Mouse (Mus musculus) liver, embryonic 11.5 days (tissue): Measurements from ENCODE around the gene Zfp872. TPM values are rescaled to one million over a fixed set of nuclear protein-coding genes. Genes with fewer than 3 reads are reported as not detected.
A peak's percentile ranks its signal among the peaks of the same experiment; 100 is the strongest.

Experiments
- ATAC-seq: fragments of 200-750 bp; cut with Nextera tagmentation; replicated peaks from 2 replicates; pipeline ENCODE4 v1.8.0; 2017; ENCODE audit warnings: moderate number of reproducible peaks, mild to moderate bottlenecking, moderate TSS enrichment, moderate library complexity; ENCODE audit not compliant: low FRiP score
- DNase-seq: peaks from one replicate; pipeline ENCODE4 v3.0.0-alpha.2; 2017; ENCODE audit warnings: low spot score
- H3K27ac ChIP-seq: fragments of 300-500 bp; sonication (generic); 2 replicates; pipeline ENCODE4 v1.5.1; 2014; ENCODE audit warnings: mild to moderate bottlenecking, low read depth, low read length, control low read depth
- H3K27me3 ChIP-seq: fragments of 300-500 bp; sonication (generic); replicated peaks from 2 replicates; pipeline ENCODE4 v1.6.1; 2014; ENCODE audit warnings: low read length, mixed read lengths; ENCODE audit not compliant: control insufficient read depth, insufficient read depth
- H3K36me3 ChIP-seq: fragments of 300-500 bp; sonication (generic); 2 replicates; pipeline ENCODE4 v1.6.1; 2014; ENCODE audit warnings: mild to moderate bottlenecking, low read length, moderate library complexity, mixed read lengths; ENCODE audit not compliant: control insufficient read depth, insufficient read depth
- H3K4me1 ChIP-seq: fragments of 300-500 bp; sonication (generic); replicated peaks from 2 replicates; pipeline ENCODE4 v1.6.1; 2014; ENCODE audit warnings: low read length, mixed read lengths; ENCODE audit not compliant: control insufficient read depth, insufficient read depth
- H3K4me2 ChIP-seq: fragments of 300-500 bp; sonication (generic); 2 replicates; pipeline ENCODE4 v1.6.1; 2014; ENCODE audit warnings: mild to moderate bottlenecking, control low read depth, moderate library complexity
- H3K4me3 ChIP-seq: fragments of 300-500 bp; sonication (generic); 2 replicates; pipeline ENCODE4 v1.5.1; 2014; ENCODE audit warnings: low read depth, low read length, control low read depth
- H3K9ac ChIP-seq: fragments of 300-500 bp; sonication (generic); 2 replicates; pipeline ENCODE4 v1.6.1; 2014; ENCODE audit warnings: low read depth, low read length, control low read depth
- H3K9me3 ChIP-seq: fragments of 300-500 bp; sonication (generic); 2 replicates; pipeline ENCODE4 v1.6.1; 2016; ENCODE audit warnings: low read length, inconsistent platforms, mixed read lengths; ENCODE audit not compliant: control insufficient read depth
- WGBS: fragments of 180-500 bp; shearing (Covaris S2); extraction: QIAGEN DNeasy Blood & Tissue Kit; methylation state at CpG from one replicate; pipeline ENCODE4 v1.1.7; 2014; 5-methylcytosine and 5-hydroxymethylcytosine counted together
- polyA plus RNA-seq: library from polyadenylated mRNA; unstranded; fragments of >200 nt; fragmentation: Nextera tagmentation; extraction: Ambion mirVana; gene quantifications from 2 replicates; pipeline ENCODE4 v1.2.1, GENCODE M21; 2014

Zfp872 gene
- polyA plus RNA-seq, 1 experiment from 2014 or later: 0.15 TPM

GRCm38 (mm10) chr9:22164711-22165668, 22.9 kb upstream of the Zfp872 start:
- DNase-seq (peak; percentile 65), ATAC-seq (peak; percentile 62)
- Histone ChIP-seq H3K36me3 (no peaks in the 10 kb centered on the region), H3K9ac (peak overlapping the region; percentile 57), H3K4me2 (peak overlapping the region; percentile 96), H3K4me3 (peak overlapping the region; percentile 68), H3K4me1 (no peaks in the 10 kb centered on the region; the same call in 1 of the 2 replicates), H3K9me3 (no peaks in the 10 kb centered on the region), H3K27me3 (peaks cover 8% of the 10 kb centered on the region; the same call in 1 of the 2 replicates), H3K27ac (no peak overlapping the region)
- WGBS: 3% methylated on average over 53 of the region's 54 CpGs

- WGBS: 49% methylated on average over 6 of the region's 6 CpGs
- no peak for ATAC-seq
- Histone ChIP-seq H3K27me3 (peaks cover 8% of the 10 kb centered on the region; the same call in 1 of the 2 replicates), H3K4me1 (no peaks in the 10 kb centered on the region; the same call in 1 of the 2 replicates), H3K9me3 (no peaks in the 10 kb centered on the region), H3K9ac (no peak overlapping the region), H3K27ac (no peak overlapping the region), H3K4me2 (no peak overlapping the region), H3K4me3 (no peak overlapping the region), H3K36me3 (no peaks in the 10 kb centered on the region)
- no peak for DNase-seq
Observed at GRCm38 (mm10) chr9:22165964-22166363, 21.9 kb upstream of the Zfp872 start.

GRCm38 (mm10) chr9:22166686-22167085, 21.2 kb upstream of the Zfp872 start:
- ATAC-seq: no peak
- no peaks in the 10 kb centered on the region for H3K9me3 ChIP-seq
- H3K4me1 ChIP-seq: no peaks in the 10 kb centered on the region; the same call in 1 of the 2 replicates
- H3K36me3 ChIP-seq: no peaks in the 10 kb centered on the region
- no peak for DNase-seq
- no peak overlapping the region for H3K27ac ChIP-seq
- H3K4me3 ChIP-seq: no peak overlapping the region
- H3K27me3 ChIP-seq: peaks cover 8% of the 10 kb centered on the region; the same call in 1 of the 2 replicates
- WGBS: 88% methylated on average over 10 of the region's 10 CpGs
- no peak overlapping the region for H3K9ac ChIP-seq
- H3K4me2 ChIP-seq: no peak overlapping the region

GRCm38 (mm10) chr9:22167751-22168150, 20.1 kb upstream of the Zfp872 start:
- H3K4me1 ChIP-seq: no peaks in the 10 kb centered on the region; the same call in 1 of the 2 replicates
- no peak overlapping the region for H3K4me3 ChIP-seq
- H3K9ac ChIP-seq: no peak overlapping the region
- WGBS: 95% methylated on average over 4 of the region's 4 CpGs
- no peak overlapping the region for H3K27ac ChIP-seq
- H3K9me3 ChIP-seq: no peaks in the 10 kb centered on the region
- H3K36me3 ChIP-seq: no peaks in the 10 kb centered on the region
- no peak overlapping the region for H3K4me2 ChIP-seq
- peaks cover 8% of the 10 kb centered on the region; the same call in 1 of the 2 replicates for H3K27me3 ChIP-seq
- DNase-seq (no peak), ATAC-seq (no peak)

- WGBS: 92% methylated on average over 11 of the region's 11 CpGs
- H3K27me3 ChIP-seq: 0 out of 2 replicates have a peak, but pooled peaks cover 4% of the 10 kb centered on the region
- no peak overlapping the region for H3K4me2 ChIP-seq
- H3K36me3 ChIP-seq: no peaks in the 10 kb centered on the region
- ATAC-seq: no peak
- no peaks in the 10 kb centered on the region for H3K9me3 ChIP-seq
- no peak overlapping the region for H3K4me3 ChIP-seq
- H3K27ac ChIP-seq: no peak overlapping the region
- DNase-seq: no peak
- H3K9ac ChIP-seq: no peak overlapping the region
- no peaks in the 10 kb centered on the region; the same call in 1 of the 2 replicates for H3K4me1 ChIP-seq
Observed at GRCm38 (mm10) chr9:22169327-22169726, 18.6 kb upstream of the Zfp872 start.

GRCm38 (mm10) chr9:22172318-22172717, 15.6 kb upstream of the Zfp872 start:
- no peaks in the 10 kb centered on the region for H3K27me3 ChIP-seq
- WGBS: 68% methylated on average over 4 of the region's 4 CpGs
- no peaks in the 10 kb centered on the region for H3K4me1 ChIP-seq
- H3K9ac ChIP-seq: no peak overlapping the region
- H3K36me3 ChIP-seq: no peaks in the 10 kb centered on the region
- no peak overlapping the region for H3K4me2 ChIP-seq
- no peak overlapping the region for H3K27ac ChIP-seq
- H3K4me3 ChIP-seq: no peak overlapping the region
- ATAC-seq: no peak
- no peak for DNase-seq
- no peaks in the 10 kb centered on the region for H3K9me3 ChIP-seq

GRCm38 (mm10) chr9:22196412-22196811, 8.5 kb downstream of the Zfp872 start:
- peaks cover 19% of the 10 kb centered on the region for H3K9me3 ChIP-seq
- H3K4me1 ChIP-seq: no peaks in the 10 kb centered on the region
- DNase-seq (no peak), ATAC-seq (no peak)
- no peak overlapping the region for H3K9ac ChIP-seq
- WGBS: 27% methylated on average over 5 of the region's 5 CpGs
- no peak overlapping the region for H3K4me2 ChIP-seq
- no peaks in the 10 kb centered on the region for H3K27me3 ChIP-seq
- no peaks in the 10 kb centered on the region for H3K36me3 ChIP-seq
- no peak overlapping the region for H3K4me3 ChIP-seq
- no peak overlapping the region for H3K27ac ChIP-seq

GRCm38 (mm10) chr9:22213785-22214194, 25.9 kb downstream of the Zfp872 start:
- DNase-seq (no peak), ATAC-seq (no peak)
- H3K27ac ChIP-seq: no peak overlapping the region
- 41% methylated on average over 2 of the region's 2 CpGs for WGBS
- H3K9me3 ChIP-seq: no peaks in the 10 kb centered on the region
- H3K4me2 ChIP-seq: no peak overlapping the region
- no peaks in the 10 kb centered on the region for H3K36me3 ChIP-seq
- H3K4me1 ChIP-seq: no peaks in the 10 kb centered on the region
- no peak overlapping the region for H3K4me3 ChIP-seq
- H3K27me3 ChIP-seq: no peaks in the 10 kb centered on the region
- H3K9ac ChIP-seq: no peak overlapping the region
